Mouse (Mus musculus): ENCODE data around the gene Pip4k2a. TPM values are rescaled to one million over a fixed set of nuclear protein-coding genes. Genes with fewer than 3 reads are reported as not detected.

The Pip4k2a gene
- polyA plus RNA-seq, 1 experiment: 8.7 TPM

DNA sequence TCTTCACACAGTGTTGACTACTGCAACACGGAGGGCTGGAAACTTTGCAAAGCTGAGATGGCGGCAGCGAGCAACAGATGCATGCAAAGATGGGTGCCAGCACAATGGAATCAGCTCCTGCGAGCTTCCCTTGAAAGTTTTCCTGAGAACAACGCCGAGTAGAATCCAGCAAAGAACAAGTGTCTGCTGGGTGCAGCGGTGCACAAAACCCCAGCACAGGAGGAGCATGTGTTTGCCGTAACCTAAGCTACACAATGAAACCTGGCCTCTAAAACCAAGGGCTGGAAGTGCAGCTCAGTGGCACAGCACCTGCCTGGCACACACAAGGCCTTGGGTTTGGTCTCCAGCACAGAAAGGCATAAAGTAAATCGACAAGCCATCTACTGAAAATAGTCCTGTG, 39.9 kb downstream of the Pip4k2a start:
- H3K36me3 ChIP-seq (ENCODE audit: control insufficient read depth, insufficient read depth): no peaks in the 10 kb centered on the region
- no peaks in the 10 kb centered on the region for H3K27me3 ChIP-seq (ENCODE audit: control insufficient read depth, insufficient read depth, insufficient read length)
- peaks cover under 1% of the 10 kb centered on the region for H3K79me3 ChIP-seq (ENCODE audit: low read depth)
- no peak for TF ChIP-seq MYOG (IDR thresholded peaks at IDR 0.05; ENCODE audit: control insufficient read depth, extremely low read depth, insufficient read length)
- no peak for TF ChIP-seq MAX (IDR thresholded peaks at IDR 0.05)
- H3K79me2 ChIP-seq (ENCODE audit: control insufficient read depth, insufficient read depth): peaks cover 29% of the 10 kb centered on the region
- no peak overlapping the region for H3ac ChIP-seq (ENCODE audit: control insufficient read depth, insufficient read length, low read depth)
- no peak overlapping the region for H3K4me3 ChIP-seq (ENCODE audit: insufficient read depth, poor library complexity, severe bottlenecking)

DNA sequence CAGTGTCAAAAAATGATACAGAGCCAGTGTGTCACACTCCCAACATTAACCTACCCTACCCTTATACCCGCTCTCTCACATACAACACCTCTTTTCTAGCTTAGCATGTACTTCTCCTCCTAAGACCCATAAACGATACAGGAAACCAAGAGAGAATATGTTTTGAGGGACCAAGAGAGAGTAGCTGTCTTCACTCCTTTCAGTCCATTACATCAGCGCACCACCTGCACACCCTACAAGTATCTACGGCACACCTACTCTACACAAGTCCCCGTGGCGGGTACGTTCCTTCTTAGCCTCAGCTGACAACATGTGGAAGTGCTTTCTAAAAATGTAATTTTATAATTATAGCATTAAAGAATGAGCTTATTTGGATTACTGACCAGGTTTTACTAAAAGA, 40.5 kb downstream of the Pip4k2a start:
- no peaks in the 10 kb centered on the region for H3K36me3 ChIP-seq (ENCODE audit: control insufficient read depth, insufficient read depth)
- no peaks in the 10 kb centered on the region for H3K27me3 ChIP-seq (ENCODE audit: control insufficient read depth, insufficient read depth, insufficient read length)
- no peak overlapping the region for H3K4me3 ChIP-seq (ENCODE audit: insufficient read depth, poor library complexity, severe bottlenecking)
- no peaks in the 10 kb centered on the region for H3K79me3 ChIP-seq (ENCODE audit: low read depth)
- peaks cover 23% of the 10 kb centered on the region for H3K79me2 ChIP-seq (ENCODE audit: control insufficient read depth, insufficient read depth)
- TF ChIP-seq MYOD1 (IDR thresholded peaks at IDR 0.05; ENCODE audit: control insufficient read depth, insufficient read length, low read depth): no peak
- TF ChIP-seq MAX (IDR thresholded peaks at IDR 0.05): no peak
- TF ChIP-seq MYOG (IDR thresholded peaks at IDR 0.05; ENCODE audit: control insufficient read depth, extremely low read depth, insufficient read length): no peak
- TF ChIP-seq CEBPB (IDR thresholded peaks at IDR 0.05; ENCODE audit: low read depth): no peak
- no peak for TF ChIP-seq FOSL1 (IDR thresholded peaks at IDR 0.05; ENCODE audit: insufficient read depth, low read length, poor library complexity, severe bottlenecking)
- no peak for TF ChIP-seq USF1 (IDR thresholded peaks at IDR 0.05; ENCODE audit: low read depth)
- no peak overlapping the region for H3ac ChIP-seq (ENCODE audit: control insufficient read depth, insufficient read length, low read depth)

DNA sequence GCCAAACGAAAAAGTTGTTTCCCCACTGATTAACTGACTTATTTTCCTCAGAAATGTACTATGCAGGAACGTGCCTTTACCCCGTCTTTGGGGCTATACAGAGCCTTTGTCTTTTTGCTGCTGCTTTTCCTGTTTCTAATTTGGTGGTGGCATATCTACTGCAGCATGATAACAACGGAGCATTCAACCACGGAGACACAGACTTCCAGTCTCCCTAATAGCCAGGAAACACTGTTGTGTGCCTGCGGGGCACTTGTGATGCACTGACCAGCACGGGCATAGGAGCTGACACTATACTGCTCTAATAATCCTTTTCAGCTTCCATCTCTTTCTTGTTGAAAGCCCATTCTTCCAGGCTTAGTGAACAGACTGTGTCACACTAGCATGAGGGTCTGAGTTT, 41.0 kb downstream of the Pip4k2a start:
- Histone ChIP-seq H3K79me2 (ENCODE audit: control insufficient read depth, insufficient read depth) (peaks cover 18% of the 10 kb centered on the region), H3K4me3 (ENCODE audit: insufficient read depth, poor library complexity, severe bottlenecking) (no peak overlapping the region), H3K27me3 (ENCODE audit: control insufficient read depth, insufficient read depth, insufficient read length) (no peaks in the 10 kb centered on the region), H3K79me3 (ENCODE audit: low read depth) (no peaks in the 10 kb centered on the region), H3ac (ENCODE audit: control insufficient read depth, insufficient read length, low read depth) (no peak overlapping the region), H3K36me3 (ENCODE audit: control insufficient read depth, insufficient read depth) (no peaks in the 10 kb centered on the region)
- no peak for TF ChIP-seq CTCF (IDR thresholded peaks at IDR 0.05; ENCODE audit: control insufficient read depth, insufficient read depth, insufficient read length)
- no peak for TF ChIP-seq MYOD1 (IDR thresholded peaks at IDR 0.05; ENCODE audit: control insufficient read depth, insufficient read length, low read depth)
- no peak for TF ChIP-seq FOSL1 (IDR thresholded peaks at IDR 0.05; ENCODE audit: insufficient read depth, low read length, poor library complexity, severe bottlenecking)
- TF ChIP-seq MYOG (IDR thresholded peaks at IDR 0.05; ENCODE audit: control insufficient read depth, extremely low read depth, insufficient read length): no peak

DNA sequence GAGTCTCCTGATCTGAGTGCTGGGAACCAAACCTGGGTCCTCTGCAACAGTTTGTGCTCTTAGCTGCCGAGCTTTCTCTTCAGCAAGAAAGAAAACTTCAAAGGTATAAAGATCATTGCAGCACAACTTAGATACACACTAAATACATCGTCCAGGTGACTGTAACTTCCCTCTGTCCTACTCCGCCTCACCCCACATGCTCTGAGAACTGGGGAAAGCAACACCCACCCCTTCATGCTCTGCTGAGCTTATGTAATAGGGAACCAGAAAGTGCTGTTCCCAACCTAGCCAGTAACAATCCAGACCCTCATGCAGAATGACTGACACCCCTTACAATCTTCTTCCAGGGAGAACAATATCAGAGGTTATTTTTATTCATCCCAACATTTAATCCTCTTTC, 41.5 kb downstream of the Pip4k2a start:
- H3K79me3 ChIP-seq (ENCODE audit: low read depth): no peaks in the 10 kb centered on the region
- H3K4me3 ChIP-seq (ENCODE audit: insufficient read depth, poor library complexity, severe bottlenecking): no peak overlapping the region
- H3ac ChIP-seq (ENCODE audit: control insufficient read depth, insufficient read length, low read depth): no peak overlapping the region
- TF ChIP-seq MYOG (IDR thresholded peaks at IDR 0.05; ENCODE audit: control insufficient read depth, extremely low read depth, insufficient read length) (no peak), CTCF (IDR thresholded peaks at IDR 0.05; ENCODE audit: control insufficient read depth, insufficient read depth, insufficient read length) (no peak), CEBPB (IDR thresholded peaks at IDR 0.05; ENCODE audit: low read depth) (no peak), USF1 (IDR thresholded peaks at IDR 0.05; ENCODE audit: low read depth) (no peak), MYOD1 (IDR thresholded peaks at IDR 0.05; ENCODE audit: control insufficient read depth, insufficient read length, low read depth) (no peak), MAX (IDR thresholded peaks at IDR 0.05) (no peak), FOSL1 (IDR thresholded peaks at IDR 0.05; ENCODE audit: insufficient read depth, low read length, poor library complexity, severe bottlenecking) (no peak)
- no peaks in the 10 kb centered on the region for H3K27me3 ChIP-seq (ENCODE audit: control insufficient read depth, insufficient read depth, insufficient read length)
- H3K79me2 ChIP-seq (ENCODE audit: control insufficient read depth, insufficient read depth): peaks cover 13% of the 10 kb centered on the region
- no peaks in the 10 kb centered on the region for H3K36me3 ChIP-seq (ENCODE audit: control insufficient read depth, insufficient read depth)

DNA sequence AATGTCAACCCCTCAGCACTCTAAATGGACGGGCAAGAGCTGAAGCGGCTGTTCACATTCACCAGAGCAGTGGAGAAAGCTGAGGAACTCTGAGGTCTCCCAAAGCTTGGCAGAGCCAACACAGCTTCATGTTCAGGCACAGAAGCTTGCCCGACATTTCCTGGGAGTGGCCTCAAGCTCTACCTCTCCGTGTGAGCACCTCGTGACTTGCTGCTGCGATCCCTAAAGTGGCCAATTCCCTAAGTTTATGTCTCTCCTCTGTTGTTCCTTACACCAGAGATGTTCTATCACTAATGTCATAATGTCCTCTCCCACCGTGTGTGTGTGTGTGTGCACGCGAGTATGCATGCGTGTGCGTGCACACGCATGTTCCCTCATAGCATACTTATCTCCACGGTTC, 42.3 kb downstream of the Pip4k2a start:
- TF ChIP-seq CEBPB (IDR thresholded peaks at IDR 0.05; ENCODE audit: low read depth) (no peak), CTCF (IDR thresholded peaks at IDR 0.05; ENCODE audit: control insufficient read depth, insufficient read depth, insufficient read length) (no peak), MYOD1 (IDR thresholded peaks at IDR 0.05; ENCODE audit: control insufficient read depth, insufficient read length, low read depth) (no peak), MYOG (IDR thresholded peaks at IDR 0.05; ENCODE audit: control insufficient read depth, extremely low read depth, insufficient read length) (no peak), USF1 (IDR thresholded peaks at IDR 0.05; ENCODE audit: low read depth) (no peak), MAX (IDR thresholded peaks at IDR 0.05) (no peak)
- peaks cover 3% of the 10 kb centered on the region for H3K79me3 ChIP-seq (ENCODE audit: low read depth)
- H3ac ChIP-seq (ENCODE audit: control insufficient read depth, insufficient read length, low read depth): no peak overlapping the region

DNA sequence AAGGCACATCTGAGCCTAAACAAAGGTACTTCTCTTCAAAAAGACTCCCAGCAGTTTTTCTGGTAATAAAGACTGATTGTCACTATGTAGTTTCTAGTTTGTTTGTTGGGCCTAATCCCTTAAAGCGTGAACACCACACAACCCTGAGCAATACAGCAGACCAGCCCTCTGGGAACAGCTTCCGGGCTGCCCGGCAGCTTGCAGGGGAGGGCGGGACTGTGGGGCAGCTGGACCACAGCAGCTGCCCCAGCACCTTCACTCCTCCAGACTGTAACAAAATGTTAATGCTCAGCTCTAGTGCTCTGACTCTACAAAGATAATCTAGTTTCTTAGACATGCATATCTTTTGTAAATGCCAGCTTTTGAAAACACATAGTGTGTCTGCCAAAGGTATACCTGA, 42.9 kb downstream of the Pip4k2a start:
- H3K36me3 ChIP-seq (ENCODE audit: control insufficient read depth, insufficient read depth): no peaks in the 10 kb centered on the region
- TF ChIP-seq CTCF (IDR thresholded peaks at IDR 0.05; ENCODE audit: control insufficient read depth, insufficient read depth, insufficient read length) (no peak), MYOG (IDR thresholded peaks at IDR 0.05; ENCODE audit: control insufficient read depth, extremely low read depth, insufficient read length) (no peak), MYOD1 (IDR thresholded peaks at IDR 0.05; ENCODE audit: control insufficient read depth, insufficient read length, low read depth) (no peak), CEBPB (IDR thresholded peaks at IDR 0.05; ENCODE audit: low read depth) (no peak), USF1 (IDR thresholded peaks at IDR 0.05; ENCODE audit: low read depth) (no peak), MAX (IDR thresholded peaks at IDR 0.05) (no peak), FOSL1 (IDR thresholded peaks at IDR 0.05; ENCODE audit: insufficient read depth, low read length, poor library complexity, severe bottlenecking) (no peak)
- peaks cover 13% of the 10 kb centered on the region for H3K79me2 ChIP-seq (ENCODE audit: control insufficient read depth, insufficient read depth)
- no peaks in the 10 kb centered on the region for H3K27me3 ChIP-seq (ENCODE audit: control insufficient read depth, insufficient read depth, insufficient read length)
- no peak overlapping the region for H3ac ChIP-seq (ENCODE audit: control insufficient read depth, insufficient read length, low read depth)
- H3K79me3 ChIP-seq (ENCODE audit: low read depth): peaks cover 3% of the 10 kb centered on the region
- H3K4me3 ChIP-seq (ENCODE audit: insufficient read depth, poor library complexity, severe bottlenecking): no peak overlapping the region

More for the DNA sequence above, 42.3 kb downstream of the Pip4k2a start:
- H3K79me2 ChIP-seq (ENCODE audit: control insufficient read depth, insufficient read depth): peaks cover 13% of the 10 kb centered on the region
- H3K36me3 ChIP-seq (ENCODE audit: control insufficient read depth, insufficient read depth): no peaks in the 10 kb centered on the region
- no peak overlapping the region for H3K4me3 ChIP-seq (ENCODE audit: insufficient read depth, poor library complexity, severe bottlenecking)
- no peaks in the 10 kb centered on the region for H3K27me3 ChIP-seq (ENCODE audit: control insufficient read depth, insufficient read depth, insufficient read length)

Measured in C2C12 (cell line).